Mouse (Mus musculus) bone marrow macrophage, adult 2 months (primary cell): ENCODE results near the gene Zbtb25.

ENCODE experiments used
- CTCF ChIP-seq: IDR thresholded peaks from 2 replicates; pipeline ENCODE4 v1.5.1; 2012; ENCODE audit warnings: low read depth, mild to moderate bottlenecking, low read length, moderate library complexity
- POLR2A ChIP-seq: IDR thresholded peaks from 2 replicates; pipeline ENCODE4 v1.6.1; 2012; ENCODE audit warnings: mild to moderate bottlenecking, low read depth, low read length, borderline replicate concordance

DNA sequence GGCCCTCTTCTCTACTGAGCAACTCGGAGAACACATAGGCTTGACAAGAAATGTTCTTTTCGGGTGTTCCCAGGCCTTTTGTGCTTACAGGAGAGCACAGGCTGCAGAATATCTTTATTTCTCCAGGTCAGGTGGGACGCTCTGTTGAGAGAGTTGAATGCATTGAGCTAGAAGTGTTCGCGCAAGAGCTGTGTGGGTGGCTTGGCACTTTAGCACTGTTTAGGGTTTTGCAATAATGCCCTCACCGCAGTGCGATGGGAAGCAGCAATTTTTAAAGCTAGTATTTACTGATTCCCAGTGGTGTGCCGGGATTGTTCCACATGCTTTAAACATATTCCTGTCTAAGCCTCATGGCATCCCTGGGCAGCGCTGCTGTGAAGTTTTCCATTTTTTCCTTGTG lies 58.2 kb downstream of the Zbtb25 start:
- no peak for TF ChIP-seq CTCF
- TF ChIP-seq POLR2A: no peak
